Mouse (Mus musculus) midbrain, embryonic 13.5 days (tissue): ENCODE results near the gene Tuba1b. TPM values are rescaled to one million over a fixed set of nuclear protein-coding genes. Genes with fewer than 3 reads are reported as not detected.
"Not testable (repeated sequence)": the region's sequence is repeated elsewhere in the genome, so short reads cannot be mapped to it uniquely, and the experiment has no call there.

ENCODE experiments used
- ATAC-seq: fragments of 200-750 bp; cut with Nextera tagmentation; 2 replicates; pipeline ENCODE4 v1.8.0; 2017; ENCODE audit warnings: mild to moderate bottlenecking, moderate TSS enrichment, moderate library complexity
- H3K27ac ChIP-seq: fragments of 300-500 bp; sonication (generic); 2 replicates; pipeline ENCODE4 v1.5.1; 2015; ENCODE audit warnings: inconsistent platforms, mild to moderate bottlenecking, moderate library complexity
- H3K27me3 ChIP-seq: fragments of 300-500 bp; sonication (generic); 2 replicates; pipeline ENCODE4 v1.6.1; 2015; ENCODE audit warnings: mild to moderate bottlenecking, inconsistent platforms
- H3K36me3 ChIP-seq: fragments of 300-500 bp; sonication (generic); 2 replicates; pipeline ENCODE4 v1.6.1; 2015; ENCODE audit warnings: mild to moderate bottlenecking, inconsistent platforms
- H3K4me1 ChIP-seq: fragments of 300-500 bp; sonication (generic); replicated peaks from 2 replicates; pipeline ENCODE4 v1.6.1; 2015; ENCODE audit warnings: inconsistent platforms
- H3K4me2 ChIP-seq: fragments of 300-500 bp; sonication (generic); replicated peaks from 2 replicates; pipeline ENCODE4 v1.6.1; 2015; ENCODE audit warnings: moderate library complexity, mild to moderate bottlenecking, inconsistent platforms
- H3K4me3 ChIP-seq: fragments of 300-500 bp; sonication (generic); replicated peaks from 2 replicates; pipeline ENCODE4 v1.5.1; 2015; ENCODE audit warnings: mild to moderate bottlenecking, inconsistent platforms
- H3K9ac ChIP-seq: fragments of 300-500 bp; sonication (generic); replicated peaks from 2 replicates; pipeline ENCODE4 v1.6.1; 2015; ENCODE audit warnings: mild to moderate bottlenecking, inconsistent platforms
- H3K9me3 ChIP-seq: fragments of 300-500 bp; sonication (generic); 2 replicates; pipeline ENCODE4 v1.6.1; 2016; ENCODE audit warnings: mild to moderate bottlenecking, inconsistent platforms
- WGBS: fragments of 180-500 bp; shearing (Covaris S2); methylation state at CpG from one replicate; pipeline ENCODE4 v1.1.7; 2015; 5-methylcytosine and 5-hydroxymethylcytosine counted together
- polyA plus RNA-seq: library from polyadenylated mRNA; unstranded; fragments of >200 nt; fragmentation: Nextera tagmentation; extraction: Ambion mirVana; gene quantifications from 2 replicates; pipeline ENCODE4 v1.2.1, GENCODE M21; 2015

Gene Tuba1b
- polyA plus RNA-seq, result 1,161 and 1,231 TPM in 2 replicates

DNA sequence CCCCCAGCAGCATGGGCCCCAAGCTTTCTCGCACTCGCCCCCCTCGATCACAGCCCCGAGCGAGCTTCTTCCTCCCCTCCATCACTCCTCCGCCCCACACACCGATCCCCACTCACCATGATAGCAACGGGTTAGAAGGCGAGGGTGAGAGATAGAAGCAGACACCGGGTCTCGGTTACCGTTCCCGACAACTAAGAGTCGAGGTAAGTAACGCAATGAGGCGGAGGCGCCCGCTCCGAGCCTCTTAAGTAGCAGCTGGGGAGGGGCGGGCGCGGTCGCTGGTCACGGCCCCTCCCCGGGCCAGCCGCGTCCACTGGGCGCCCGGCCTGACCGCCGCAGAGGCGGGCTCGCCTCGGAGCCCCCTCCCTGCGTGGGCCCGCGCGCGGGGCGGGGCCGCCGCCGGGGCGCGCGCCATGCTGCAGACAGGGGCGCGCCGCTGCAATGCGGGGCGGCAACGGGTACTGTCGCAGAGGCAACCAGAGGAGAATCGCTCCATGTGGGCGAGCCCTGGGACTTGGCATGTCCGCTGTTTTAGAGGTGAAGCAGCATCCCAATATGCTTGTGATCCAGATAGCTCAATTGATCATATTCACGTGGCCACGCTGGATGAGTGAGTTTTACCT, at the start of gene Tuba1b:
Gene Tuba1b (minus strand): TSS at position 349 of the 623 bp plus-strand sequence.
- Histone ChIP-seq H3K4me1 (peaks cover 28% of the 10 kb centered on the region), H3K36me3 (peaks cover 8% of the 10 kb centered on the region), H3K4me2 (peak within 1 kb of the TSS; percentile 99), H3K9ac (peak within 1 kb of the TSS; percentile 92), H3K27ac (peak within 1 kb of the TSS; percentile 99), H3K4me3 (peak within 1 kb of the TSS; percentile 78), H3K27me3 (no peaks in the 10 kb centered on the region), H3K9me3 (no peaks in the 10 kb centered on the region)
- peak; percentile 95 for ATAC-seq
- WGBS, result under 1% methylated on average over 43 of the region's 58 CpGs

DNA sequence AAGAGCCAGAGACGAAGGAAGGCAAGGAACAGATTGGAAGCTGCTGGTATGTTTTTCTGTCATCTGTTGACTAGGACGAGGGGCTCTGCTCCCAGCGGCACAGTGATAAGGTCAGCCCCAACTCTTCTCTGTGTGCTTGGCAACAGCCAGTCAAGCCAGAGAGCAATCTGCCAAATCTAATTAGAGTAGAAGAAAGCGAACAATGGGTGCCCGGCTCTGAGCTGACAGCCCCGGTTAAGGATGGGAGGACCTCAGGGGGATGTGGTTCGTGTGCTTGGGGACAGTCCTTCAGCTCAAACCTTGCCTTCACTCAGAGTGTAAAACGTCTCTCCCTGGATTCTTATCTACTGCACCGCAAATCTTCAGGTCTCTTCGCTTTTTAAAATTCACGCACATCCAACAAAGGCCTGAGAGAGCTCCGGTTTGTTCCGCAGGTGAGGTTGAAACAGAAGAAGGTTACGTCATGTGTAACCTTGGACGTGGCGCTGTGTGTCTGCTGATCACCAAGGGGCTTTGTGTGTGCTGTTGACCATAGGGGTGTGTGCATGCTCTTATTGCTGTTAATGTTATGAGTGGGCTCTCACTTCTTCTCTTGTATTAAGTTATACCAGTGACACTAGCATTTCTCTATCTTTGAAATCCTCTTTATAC, 49.2 kb upstream of the Tuba1b start:
- peaks cover 83% of the 10 kb centered on the region for H3K4me1 ChIP-seq
- peak; percentile 74 for ATAC-seq
- H3K27ac ChIP-seq, result peak overlapping the region; percentile 99
- no peaks in the 10 kb centered on the region for H3K9me3 ChIP-seq
- H3K27me3 ChIP-seq, result no peaks in the 10 kb centered on the region
- H3K9ac ChIP-seq, result peak overlapping the region; percentile 94
- H3K4me2 ChIP-seq, result peak overlapping the region; percentile 70
- H3K4me3 ChIP-seq, result peak overlapping the region; percentile 49
- no peaks in the 10 kb centered on the region for H3K36me3 ChIP-seq
- 6% methylated on average over 16 of the region's 16 CpGs for WGBS

DNA sequence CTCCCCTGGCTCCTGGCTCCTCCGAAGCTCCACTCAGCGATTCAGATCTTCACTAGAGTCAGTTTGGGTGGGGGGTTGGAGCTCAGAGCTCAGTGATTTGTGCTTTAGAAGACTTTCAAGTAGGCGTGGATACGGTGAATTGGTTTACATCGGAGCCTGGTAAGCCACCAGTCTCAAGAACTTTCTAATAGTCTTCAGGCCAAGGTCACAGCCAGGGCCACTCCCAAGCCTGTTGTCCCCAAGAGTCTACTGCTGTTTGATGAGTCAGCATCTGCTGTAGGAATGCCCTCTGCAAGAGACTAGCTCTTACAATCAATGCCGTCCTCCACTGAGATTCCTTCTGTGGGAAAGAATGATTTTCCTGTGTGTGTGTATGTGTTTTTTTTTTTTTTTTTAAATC, 47.7 kb upstream of the Tuba1b start:
- no peaks in the 10 kb centered on the region for H3K27me3 ChIP-seq
- WGBS, result 56% methylated on average over 6 of the region's 6 CpGs
- peaks cover 83% of the 10 kb centered on the region for H3K4me1 ChIP-seq
- ATAC-seq, result no peak
- peak overlapping the region; percentile 99 for H3K27ac ChIP-seq
- H3K4me2 ChIP-seq, result no peak overlapping the region; the same call in 1 of the 2 replicates
- no peak overlapping the region for H3K9ac ChIP-seq
- no peaks in the 10 kb centered on the region for H3K9me3 ChIP-seq
- no peak overlapping the region for H3K4me3 ChIP-seq
- H3K36me3 ChIP-seq, result no peaks in the 10 kb centered on the region

GRCm38 (mm10) chr15:98980012-98980614, 45.7 kb upstream of the Tuba1b start:
- Histone ChIP-seq H3K36me3 (no peaks in the 10 kb centered on the region), H3K4me2 (no peak overlapping the region), H3K9ac (peak overlapping the region; percentile 32; the same call in 1 of the 2 replicates), H3K27me3 (no peaks in the 10 kb centered on the region), H3K4me3 (no peak overlapping the region), H3K9me3 (no peaks in the 10 kb centered on the region), H3K4me1 (peaks cover 76% of the 10 kb centered on the region), H3K27ac (peak overlapping the region; percentile 96)
- 19% methylated on average over 7 of the region's 7 CpGs for WGBS
- ATAC-seq, result no peak

DNA sequence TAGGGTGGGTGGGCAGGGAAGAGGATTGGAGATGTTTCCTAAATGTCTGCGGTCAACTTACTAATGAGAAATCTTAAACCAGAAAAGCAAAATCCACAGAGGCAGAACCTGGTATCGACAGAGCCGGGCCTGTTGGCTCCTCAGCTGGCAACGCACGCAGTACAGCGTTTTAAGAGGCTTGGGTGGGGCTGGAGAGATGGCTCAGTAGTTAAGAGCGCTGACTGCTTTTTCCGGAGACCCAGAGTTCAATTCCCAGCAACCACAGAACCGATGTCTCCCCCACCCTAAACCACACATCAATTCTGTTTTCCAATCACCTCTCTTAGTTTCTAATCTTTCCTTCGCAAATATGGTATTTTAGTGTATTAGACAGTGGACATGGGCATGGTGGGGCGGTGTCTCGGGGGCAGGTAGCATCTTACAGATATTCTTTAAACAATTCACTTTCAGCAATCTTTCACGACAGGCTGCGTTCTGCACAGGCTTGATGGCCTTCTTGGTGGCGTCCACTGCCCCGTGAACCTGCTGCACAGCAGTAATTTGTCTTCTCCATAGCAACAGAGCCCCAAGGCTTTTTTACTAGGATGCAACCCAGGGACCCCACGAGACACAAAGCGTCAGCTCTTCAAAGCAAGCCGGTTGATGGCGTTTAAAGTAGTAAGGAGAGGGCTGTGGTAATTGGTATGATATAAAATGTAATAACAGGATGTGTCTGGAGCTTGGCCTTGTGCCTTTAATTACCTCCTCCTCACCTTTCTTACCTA, 44.2 kb upstream of the Tuba1b start:
- Histone ChIP-seq H3K27me3 (no peaks in the 10 kb centered on the region), H3K4me2 (peak overlapping the region; percentile 56), H3K9me3 (no peaks in the 10 kb centered on the region), H3K4me1 (peaks cover 70% of the 10 kb centered on the region), H3K27ac (peak overlapping the region; percentile 96), H3K36me3 (no peaks in the 10 kb centered on the region), H3K4me3 (peak overlapping the region; percentile 27), H3K9ac (peak overlapping the region; percentile 56)
- peak; percentile 15; the same call in 1 of the 2 replicates for ATAC-seq
- 34% methylated on average over 20 of the region's 20 CpGs for WGBS

DNA sequence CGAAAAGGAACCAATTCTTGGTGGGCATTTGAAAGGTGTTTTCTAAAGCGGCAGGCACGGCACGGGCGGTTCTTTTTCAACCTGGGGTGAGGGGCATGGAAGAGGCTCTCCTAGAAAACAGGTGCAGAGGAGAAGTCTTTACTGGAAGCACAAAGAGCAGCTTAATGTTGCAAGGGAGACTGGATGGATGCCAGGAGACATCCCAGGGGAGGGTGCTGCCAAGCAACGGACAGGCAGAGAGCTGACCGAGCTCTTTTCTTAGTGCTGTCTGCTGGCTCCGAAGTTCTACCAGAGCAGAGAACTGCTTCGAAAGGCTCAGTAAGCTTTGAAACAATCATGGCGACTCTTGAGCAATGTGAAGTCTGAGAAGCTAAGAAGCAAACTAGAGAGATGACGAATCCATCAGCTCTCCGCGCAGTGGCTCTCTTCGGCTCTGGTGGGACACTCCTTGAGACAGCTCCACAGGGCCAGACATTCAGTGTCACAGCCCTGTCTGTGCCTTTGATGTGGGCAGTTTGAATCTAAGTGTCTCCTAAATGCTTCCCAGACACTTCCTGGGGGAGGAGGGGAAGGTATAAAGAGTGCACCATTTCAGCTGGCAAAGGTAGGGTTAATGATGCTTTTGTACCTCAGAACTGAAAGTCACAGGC, 43.5 kb upstream of the Tuba1b start:
- Histone ChIP-seq H3K9ac (peak overlapping the region; percentile 56), H3K36me3 (no peaks in the 10 kb centered on the region), H3K27me3 (no peaks in the 10 kb centered on the region), H3K27ac (peak overlapping the region; percentile 96), H3K4me3 (peak overlapping the region; percentile 27), H3K9me3 (no peaks in the 10 kb centered on the region), H3K4me1 (peaks cover 70% of the 10 kb centered on the region), H3K4me2 (peak overlapping the region; percentile 56)
- WGBS, result 26% methylated on average over 14 of the region's 14 CpGs
- peak; percentile 79 for ATAC-seq

GRCm38 (mm10) chr15:98976763-98977758, 42.7 kb upstream of the Tuba1b start:
- Histone ChIP-seq H3K4me2 (peak overlapping the region; percentile 56), H3K9ac (peak overlapping the region; percentile 56), H3K4me3 (peak overlapping the region; percentile 27), H3K27me3 (no peaks in the 10 kb centered on the region), H3K27ac (peak overlapping the region; percentile 96), H3K4me1 (peaks cover 70% of the 10 kb centered on the region), H3K9me3 (no peaks in the 10 kb centered on the region), H3K36me3 (no peaks in the 10 kb centered on the region)
- ATAC-seq, result no peak
- WGBS, result 62% methylated on average over 21 of the region's 21 CpGs

- Histone ChIP-seq H3K27ac (peak overlapping the region; percentile 99), H3K9me3 (no peaks in the 10 kb centered on the region), H3K4me3 (no peak overlapping the region), H3K36me3 (no peaks in the 10 kb centered on the region), H3K9ac (no peak overlapping the region), H3K4me1 (peaks cover 72% of the 10 kb centered on the region), H3K27me3 (no peaks in the 10 kb centered on the region), H3K4me2 (no peak overlapping the region)
- WGBS, result 83% methylated on average over 9 of the region's 9 CpGs
- ATAC-seq, result no peak
These were observed 38.8 kb upstream of the Tuba1b start for GRCm38 (mm10) chr15:98973015-98973614.

- H3K9me3 ChIP-seq, H3K36me3 ChIP-seq, H3K27me3 ChIP-seq: not testable (repeated sequence)
- WGBS, result 47% methylated on average over 15 of the region's 15 CpGs
- Histone ChIP-seq H3K4me2 (peak overlapping the region; percentile 58), H3K9ac (peak overlapping the region; percentile 72), H3K4me3 (peak overlapping the region; percentile 33), H3K4me1 (peaks cover 68% of the 10 kb centered on the region), H3K27ac (peak overlapping the region; percentile 99)
- peak; percentile 68 for ATAC-seq
These were observed 37.4 kb upstream of the Tuba1b start for GRCm38 (mm10) chr15:98971576-98972320.

- Histone ChIP-seq H3K36me3 (no peaks in the 10 kb centered on the region), H3K27ac (peak overlapping the region; percentile 99), H3K27me3 (no peaks in the 10 kb centered on the region), H3K4me3 (peak overlapping the region; percentile 33), H3K9ac (peak overlapping the region; percentile 72), H3K9me3 (no peaks in the 10 kb centered on the region), H3K4me1 (peaks cover 68% of the 10 kb centered on the region), H3K4me2 (peak overlapping the region; percentile 58)
- peak; percentile 55 for ATAC-seq
- 6% methylated on average over 4 of the region's 4 CpGs for WGBS
These were observed 36.7 kb upstream of the Tuba1b start for GRCm38 (mm10) chr15:98971111-98971510.
